Comparison of ENCODE assay signal across 8 mouse cellular contexts in the genomic region with DNA sequence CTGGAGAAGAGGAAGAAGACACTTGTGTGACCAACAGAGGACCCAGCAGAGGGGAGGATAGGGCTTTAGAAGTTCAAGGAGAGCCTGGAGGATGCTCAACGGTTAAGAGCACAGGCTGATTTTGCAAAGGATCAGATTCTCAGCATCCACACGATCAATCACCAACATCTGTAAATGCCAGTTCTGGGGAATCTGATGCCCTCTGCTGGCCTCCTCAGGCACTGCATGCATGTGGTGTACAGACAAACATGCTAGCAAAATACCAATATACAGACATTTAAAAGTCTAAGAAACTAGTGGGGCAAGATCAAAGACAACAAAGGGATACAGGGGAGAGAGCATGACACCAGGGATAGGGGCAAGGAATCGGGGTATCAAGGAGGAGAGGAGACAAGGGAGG. TPM values are rescaled to one million over a fixed set of nuclear protein-coding genes. Genes with fewer than 3 reads are reported as not detected.
DNase-seq lines count a peak whose midpoint lies in the region; TF ChIP-seq lines count a peak whose summit lies in the region.
"Had no signal": no experiment of that assay in that cellular context is flagged by ENCODE, and none has a peak within 500 bp of the region (broad histone marks: within the 10 kb centered on the region; RNA-seq: fewer than 3 reads in every experiment).

No protein-coding gene starts in this region.

- H3K27me3 ChIP-seq in CH12.LX (replicated peaks): no peaks in the 10 kb centered on the region

- no peaks in the 10 kb centered on the region for H3K79me2 ChIP-seq in CH12.LX (replicated peaks; ENCODE audit: control insufficient read depth, extremely low read depth, insufficient read depth, poor library complexity, severe bottlenecking)

- H3K4me1 ChIP-seq in CH12.LX (ENCODE audit: control insufficient read depth in 1 of 2, insufficient read depth in 2 of 2): peaks cover 35 to 62% of the 10 kb centered on the region in 2 experiments

- H3K4me2 ChIP-seq in CH12.LX (ENCODE audit: insufficient read depth, low read depth, poor library complexity, severe bottlenecking): no peak overlapping the region

- no peak for TF ChIP-seq EP300 in CH12.LX (IDR thresholded peaks at IDR 0.05; ENCODE audit: low read length)

- peak; percentile 36 to 38 for DNase-seq in kidney, postnatal 4 days
- DNase-seq in kidney, adult 18-20 months: no peak
- DNase-seq in CH12.LX (ENCODE audit: extremely low read depth) (peak; percentile 53), R1 (ENCODE audit: low read depth, low spot score) (peak; percentile 74)
- DNase-seq in spleen, adult 12 weeks (ENCODE audit: low spot score): peak; percentile 26
- no peak for DNase-seq in frontal cortex, postnatal 25 days (ENCODE audit: low spot score in 2 of 2)
- DNase-seq in Muller cell, postnatal 12 days (ENCODE audit: inconsistent ontology term): no peak

- no peak overlapping the region for H3K9ac ChIP-seq in CH12.LX (ENCODE audit: insufficient read depth, low read depth)

- TF ChIP-seq CTCF in CH12.LX (conservative IDR thresholded peaks at IDR 0.05 in 1 of 2, IDR thresholded peaks at IDR 0.05 in 1 of 2; ENCODE audit: low read depth in 2 of 2, low read length in 2 of 2): peak; percentile 67 to 71

- no peaks in the 10 kb centered on the region for H3K36me3 ChIP-seq in CH12.LX (replicated peaks in 1 of 2; ENCODE audit: control insufficient read depth in 1 of 2, insufficient read depth in 1 of 2, low read length in 1 of 2)

- in situ Hi-C loops in CH12.LX (cut with MboI; ENCODE audit: low pct_ligation_motif_present, low pct_unique_long_range_greater_than_20kb, low sequenced_read_pairs): loop anchor here (5.0 to 25.0 kb wide), 2 partner anchors 78 to 323 kb away; a partner anchor contains a TSS

- TF ChIP-seq POLR2A in CH12.LX (IDR thresholded peaks at IDR 0.05; ENCODE audit: low read depth, low read length): no peak

- no peak overlapping the region for H3K27ac ChIP-seq in CH12.LX (ENCODE audit: insufficient read depth, low read depth)

- dilution Hi-C loops in CH12.LX (cut with MboI; ENCODE audit: extremely low pct_ligation_motif_present, extremely low pct_unique_long_range_greater_than_20kb, low sequenced_read_pairs): no loop called here

- H3K9me3 ChIP-seq in CH12.LX (replicated peaks; ENCODE audit: low read length): peaks cover 3% of the 10 kb centered on the region

- no peak overlapping the region for H3K4me3 ChIP-seq in CH12.LX (replicated peaks in 1 of 3; ENCODE audit: low read depth in 2 of 3, low read length in 2 of 3, poor library complexity in 1 of 3)
- H3K4me3 ChIP-seq: myocyte had no signal

- peak; percentile 39 for TF ChIP-seq RAD21 in CH12.LX (IDR thresholded peaks at IDR 0.05; ENCODE audit: low read depth, low read length)

TF ChIP-seq in CH12.LX, 34 proteins besides CTCF, POLR2A, EP300 and RAD21:
- TF ChIP-seq RCOR1 (conservative IDR thresholded peaks at IDR 0.05; ENCODE audit: low read depth, low read length): no peak
- no peak for TF ChIP-seq CHD1 (IDR thresholded peaks at IDR 0.05; ENCODE audit: low read depth, low read length)
- no peak for TF ChIP-seq SIN3A (IDR thresholded peaks at IDR 0.05; ENCODE audit: low read length)
- no peak for TF ChIP-seq ZKSCAN1 (IDR thresholded peaks at IDR 0.05; ENCODE audit: borderline replicate concordance, low read depth, low read length)
- peak; percentile 42; the same call in 1 of the 2 replicates for TF ChIP-seq SMC3 (IDR thresholded peaks at IDR 0.05; ENCODE audit: low read depth, low read length)
- no peak for TF ChIP-seq CHD2 (IDR thresholded peaks at IDR 0.05; ENCODE audit: low read length)
- TF ChIP-seq ELF1 (IDR thresholded peaks at IDR 0.05; ENCODE audit: low read depth, low read length): no peak

RNA-seq across cellular contexts. Expression of a gene that starts 14.8 kb away (rescaled TPM):
- total RNA-seq in CH12.LX (2012; rRNA removed): 0.17 and 0.21 TPM in 2 replicates
- 0.85 and 1.0 TPM in 2 replicates for total RNA-seq in CH12.LX (2014; rRNA removed)
- polyA plus RNA-seq in CH12.LX (2012; ENCODE audit: insufficient read length, low read depth): 1.6 and 1.8 TPM in 2 replicates

RNA-seq across cellular contexts. Expression of a gene that starts 45.8 kb away (rescaled TPM):
- total RNA-seq in CH12.LX (2012; rRNA removed) (0.08 and 0.17 TPM in 2 replicates), CH12.LX (2014; rRNA removed) (0.07 TPM in 1 of 2 replicates, not detected in the other)
- polyA plus RNA-seq in CH12.LX (2012; ENCODE audit: insufficient read length, low read depth): 0.10 and 0.14 TPM in 2 replicates

Comparison
In these comparisons a context has a peak if more than half of its experiments do, and no peak if none do; other contexts are left out.
1. DNase-seq: peak in kidney, postnatal 4 days (2 of 2), CH12.LX (single experiment), R1 (single experiment) and spleen, adult 12 weeks (single experiment); none in kidney, adult 18-20 months (single experiment), frontal cortex, postnatal 25 days (0 of 2) and Muller cell, postnatal 12 days (single experiment).